Mouse (Mus musculus) embryo, embryonic 11 days (tissue): Measurements from ENCODE around the gene Wasf1.

Experiments used
- DNase-seq: peaks from one replicate; pipeline ENCODE4 v3.0.0-alpha.2; 2015

The Wasf1 gene

DNA sequence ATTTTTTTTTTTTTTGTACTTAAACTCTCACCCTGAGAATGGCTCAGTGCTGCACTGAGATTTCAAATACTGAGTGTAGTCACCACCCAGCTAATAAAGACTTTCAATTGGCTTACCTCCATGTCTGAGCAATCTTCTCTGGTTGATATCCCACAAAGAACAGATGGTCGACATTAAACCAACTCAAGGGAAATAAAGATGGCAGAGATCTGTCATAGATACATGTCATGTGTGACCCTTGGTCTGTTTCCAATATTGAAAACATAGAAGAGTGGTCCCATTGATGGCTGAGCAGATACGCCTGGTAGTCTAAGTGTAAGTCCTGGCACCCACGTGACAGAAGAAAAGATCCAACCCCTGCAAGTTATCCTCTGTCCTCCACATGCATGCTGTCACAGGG, 101.3 kb downstream of the Wasf1 start:
- no peak for DNase-seq

- peak; percentile 17 for DNase-seq
Observed at GRCm38 (mm10) chr10:40985350-40985749, 102.1 kb downstream of the Wasf1 start.
